Mouse (Mus musculus): ENCODE measurements around the gene Gm21974.
"Not testable (repeated sequence)": the region's sequence is repeated elsewhere in the genome, so short reads cannot be mapped to it uniquely, and the experiment has no call there.

Gene Gm21974

GRCm38 (mm10) chr7:127895442-127895841, at the start of gene Gm21974, which contains the start of gene Vkorc1:
TSS of gene Gm21974 (minus strand) at chr7:127895454.
TSS of gene Vkorc1 (minus strand) at chr7:127895617.
- peak; percentile 97 for DNase-seq (ENCODE audit: low read depth, low spot score)

DNA sequence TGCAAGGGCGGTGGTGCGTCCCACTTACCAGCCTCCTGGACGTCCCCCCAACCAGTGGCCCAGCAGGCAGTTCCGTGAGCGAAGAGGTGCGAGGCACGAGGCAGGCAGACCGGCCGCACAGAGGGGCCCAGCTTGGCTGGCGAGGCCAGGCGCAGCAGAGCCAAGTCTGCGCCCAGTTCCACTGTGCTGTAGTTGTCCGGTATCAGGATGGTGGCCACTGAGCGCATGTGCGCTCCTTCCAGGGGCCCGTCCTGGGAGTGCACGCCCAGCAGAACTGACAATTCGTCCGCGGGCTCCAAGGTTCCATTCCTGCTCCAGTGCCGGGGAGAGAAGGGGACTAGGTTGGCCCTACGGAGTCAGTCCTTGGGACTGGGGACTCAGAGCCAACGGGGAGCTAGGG, 49.4 kb upstream of the Gm21974 start:
- DNase-seq (ENCODE audit: low read depth, low spot score) = no peak

DNA sequence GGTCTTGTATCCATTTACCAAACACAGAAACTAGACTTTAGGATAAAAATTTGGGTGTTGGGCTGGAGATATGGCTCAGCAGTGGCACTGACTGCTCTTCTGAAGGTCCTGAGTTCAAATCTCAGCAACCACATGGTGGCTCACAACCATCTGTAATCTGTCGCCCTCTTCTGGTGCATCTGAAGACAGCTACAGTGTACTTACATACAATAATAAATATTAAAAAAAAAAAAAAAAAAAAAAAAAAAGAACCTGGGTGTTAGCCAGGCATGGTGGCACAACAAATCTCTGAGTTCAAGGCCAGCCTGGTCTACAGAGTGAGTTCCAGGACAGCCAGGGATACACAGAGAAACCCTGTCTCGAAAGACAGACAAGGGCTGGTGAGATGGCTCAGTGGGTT, 46.8 kb upstream of the Gm21974 start:
- not testable (repeated sequence) for DNase-seq (ENCODE audit: low read depth, low spot score)

- no peak for DNase-seq (ENCODE audit: low read depth, low spot score)
Observed at GRCm38 (mm10) chr7:127936216-127936884, 41.1 kb upstream of the Gm21974 start.

DNA sequence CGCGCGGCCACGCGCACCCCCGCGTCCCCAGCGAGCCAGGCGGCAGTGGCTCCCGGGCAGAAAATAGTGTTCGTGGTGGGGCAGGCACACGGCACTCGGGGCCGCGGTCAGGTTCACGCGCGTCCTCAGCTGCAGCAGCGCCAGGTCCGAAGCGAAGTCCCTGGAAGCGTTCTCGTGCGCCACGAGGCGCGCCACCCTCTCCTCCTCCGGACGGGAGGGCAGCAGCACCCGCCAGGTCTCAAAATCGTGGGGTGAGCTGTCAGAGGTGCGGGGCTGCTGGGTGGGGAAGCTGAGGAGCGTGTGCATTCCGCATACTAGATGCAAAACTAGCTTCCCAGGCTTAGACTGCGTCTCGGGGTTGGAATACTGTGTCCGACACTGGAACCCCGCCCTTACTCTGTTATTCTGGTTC, 40.5 kb upstream of the Gm21974 start:
- DNase-seq (ENCODE audit: low read depth, low spot score) = no peak

GRCm38 (mm10) chr7:127935028-127935722, 39.9 kb upstream of the Gm21974 start:
- peak; percentile 95 for DNase-seq (ENCODE audit: low read depth, low spot score)

DNA sequence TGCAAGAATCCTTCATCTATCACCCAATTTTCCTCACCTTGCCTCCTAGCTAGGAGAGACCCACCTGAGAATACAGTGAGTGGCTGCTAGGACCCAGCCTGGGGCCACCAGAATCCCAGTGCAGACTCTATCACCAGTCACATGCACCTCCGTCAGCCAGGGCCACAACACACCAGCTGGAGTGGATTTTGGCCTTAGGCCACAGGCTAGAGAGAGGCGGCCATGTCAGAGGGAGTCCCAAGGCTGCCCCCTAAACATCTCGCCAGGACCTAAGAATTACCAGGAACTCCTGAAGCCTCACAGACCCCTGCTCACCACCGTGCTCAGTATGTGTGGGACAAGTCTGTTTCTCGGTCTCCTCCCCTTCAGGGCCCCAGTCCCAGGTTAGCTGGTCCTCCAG, 38.8 kb upstream of the Gm21974 start:
- no peak for DNase-seq (ENCODE audit: low read depth, low spot score)

DNA sequence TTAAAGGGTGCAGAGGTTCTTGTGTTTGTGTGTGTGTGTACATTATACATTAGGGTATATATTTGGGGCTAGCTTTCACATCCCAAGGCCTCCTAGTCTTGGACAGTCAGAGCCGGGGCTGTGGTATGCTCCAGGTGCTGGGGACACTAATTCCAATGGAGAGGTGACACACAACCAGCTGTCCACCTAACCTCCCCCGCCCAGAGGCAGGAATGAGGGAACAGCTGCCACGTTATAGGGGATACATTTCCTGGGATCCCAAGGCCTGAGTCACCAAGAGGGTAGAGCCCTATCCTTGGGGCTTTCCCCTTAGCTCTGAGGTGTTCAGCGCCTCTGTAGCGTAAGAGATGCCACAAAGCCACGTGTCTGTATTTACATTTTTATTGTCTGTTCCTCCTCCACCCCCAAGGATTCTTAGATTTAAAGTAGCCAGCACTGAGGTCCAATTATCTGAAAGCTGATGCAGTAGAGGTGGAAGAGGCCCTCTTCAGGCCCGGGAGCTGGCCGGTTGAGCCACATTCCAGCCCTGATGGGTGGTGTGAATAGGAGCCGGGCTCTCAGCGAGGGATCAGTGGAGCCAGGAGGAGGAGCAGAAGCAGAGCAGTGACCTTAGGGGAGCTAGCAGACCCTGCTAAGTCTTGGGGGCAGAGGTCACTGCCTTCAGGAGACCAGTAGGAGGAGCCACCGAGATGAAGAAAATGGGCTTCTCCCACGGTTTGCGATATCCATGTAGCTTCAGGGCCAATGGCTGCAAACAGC, 37.2 kb upstream of the Gm21974 start:
- no peak for DNase-seq (ENCODE audit: low read depth, low spot score)

DNA sequence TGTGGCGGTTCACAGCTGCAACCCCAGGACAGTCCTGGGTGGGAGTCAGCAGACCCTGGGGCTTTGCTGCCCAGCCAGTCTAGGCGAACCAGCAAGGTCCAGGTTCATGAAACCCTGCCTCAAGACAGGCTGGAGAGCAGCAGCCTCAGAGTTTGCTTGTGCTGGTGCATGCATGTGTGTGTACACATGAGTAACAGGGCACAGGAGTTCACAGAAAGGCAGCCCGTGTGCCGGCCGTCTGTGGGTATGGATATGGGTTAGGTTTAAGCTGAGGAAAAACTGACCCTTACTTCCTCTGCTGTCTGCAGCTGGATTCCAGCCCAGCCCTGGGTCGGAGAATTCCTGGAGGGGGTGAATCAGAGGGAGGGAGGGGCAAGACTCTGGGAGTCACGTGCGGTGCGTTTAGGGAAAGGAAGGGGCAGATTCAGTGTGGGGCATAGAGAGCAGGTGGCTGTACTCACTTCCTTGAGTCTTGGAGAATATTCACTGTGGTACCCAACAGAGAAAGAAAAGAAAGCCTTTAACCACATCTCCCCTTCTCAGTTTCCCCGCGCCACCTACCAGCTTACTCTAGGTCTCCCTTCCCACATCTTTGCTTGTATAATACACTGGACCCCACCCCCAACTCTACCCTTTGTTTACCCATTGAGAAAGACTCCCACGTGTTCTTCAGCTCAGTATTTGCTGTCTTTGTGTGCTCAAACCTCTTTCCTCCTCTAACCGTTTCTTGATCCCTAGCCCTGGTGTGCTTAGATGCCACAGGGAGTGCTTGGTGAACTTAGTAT, 36.3 kb upstream of the Gm21974 start:
- no peak for DNase-seq (ENCODE audit: low read depth, low spot score)

DNA sequence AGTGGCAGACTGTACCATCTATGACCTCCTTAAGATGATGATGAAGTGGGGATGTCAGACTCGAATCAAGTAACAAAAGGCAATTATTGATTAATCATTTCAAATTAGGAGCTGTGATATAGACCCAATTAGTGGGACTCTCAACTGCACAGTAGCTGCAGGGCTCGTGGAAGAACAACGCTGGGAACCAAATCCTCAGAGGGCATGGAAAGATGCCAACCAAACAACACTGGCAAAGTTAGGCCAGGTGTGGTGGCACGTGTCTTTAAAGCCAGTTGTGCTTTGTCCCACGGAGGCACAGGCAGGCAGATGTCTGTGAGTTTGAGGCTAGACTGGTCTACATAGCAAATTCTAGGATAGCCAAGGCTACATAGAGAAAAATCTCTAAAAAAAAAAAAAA, 35.4 kb upstream of the Gm21974 start:
- no peak for DNase-seq (ENCODE audit: low read depth, low spot score)

- DNase-seq (ENCODE audit: low read depth, low spot score) = no peak
Observed at GRCm38 (mm10) chr7:127929923-127930322, 34.7 kb upstream of the Gm21974 start, which contains the start of gene Prss8. TSS of gene Prss8 (minus strand) at chr7:127930104.

DNA sequence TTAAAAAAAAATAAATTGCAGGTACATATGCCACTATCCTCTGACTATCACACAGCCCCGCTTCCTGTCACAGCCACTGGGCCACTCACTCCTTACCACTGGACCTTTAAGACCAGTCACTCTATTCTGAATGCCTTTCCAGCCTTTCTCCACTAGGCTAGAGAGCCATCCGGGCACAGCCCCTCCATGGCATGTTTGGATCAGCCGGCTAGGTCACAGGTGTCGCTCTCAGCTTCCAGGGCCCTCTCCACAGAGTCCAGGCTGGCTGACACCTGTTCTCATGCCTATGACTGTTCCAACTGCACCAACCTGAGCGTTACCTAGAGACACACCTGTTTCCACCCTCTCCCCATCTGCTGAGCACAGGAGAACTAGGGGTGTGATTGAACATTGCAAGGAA, 33.3 kb upstream of the Gm21974 start:
- DNase-seq (ENCODE audit: low read depth, low spot score) = no peak

DNA sequence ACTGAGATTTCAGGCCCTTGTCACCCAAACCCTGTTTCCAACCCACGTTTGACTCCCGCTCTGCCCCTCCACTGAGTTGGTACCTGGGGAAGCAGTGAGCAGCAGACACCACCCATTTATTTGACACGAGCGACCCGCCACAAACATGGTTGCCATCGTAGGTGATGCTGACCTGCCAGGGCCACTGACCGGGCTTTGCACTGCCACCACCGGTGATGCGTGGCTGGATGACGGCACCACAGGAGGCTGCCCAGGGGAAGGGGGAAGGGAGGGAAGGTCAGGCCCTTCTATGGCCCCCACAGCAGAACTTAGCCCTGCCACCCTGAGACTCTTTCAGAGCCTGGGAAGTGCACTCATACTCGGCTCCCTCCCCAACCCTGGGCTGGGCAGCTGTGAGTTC, 32.5 kb upstream of the Gm21974 start:
- DNase-seq (ENCODE audit: low read depth, low spot score) = no peak

DNA sequence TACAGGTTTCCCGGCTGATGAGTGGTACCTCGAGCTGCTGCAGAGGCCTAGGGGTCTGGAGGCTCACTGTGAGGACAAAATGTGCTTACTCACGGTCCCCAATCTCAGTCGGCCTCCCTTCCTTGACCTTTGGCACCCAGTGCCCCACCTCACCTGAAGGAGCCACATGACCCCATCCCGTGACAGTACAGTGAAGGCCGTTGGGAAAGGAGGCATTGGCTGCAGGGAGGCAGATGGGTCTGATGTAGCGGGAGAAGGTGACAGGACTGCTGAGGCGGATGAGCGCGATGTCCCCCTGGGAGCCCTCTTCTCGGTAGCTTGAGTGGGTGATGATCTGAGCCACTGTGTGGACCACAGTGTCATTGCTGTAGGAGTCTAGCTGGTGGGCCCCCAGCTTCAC, 31.6 kb upstream of the Gm21974 start:
- DNase-seq (ENCODE audit: low read depth, low spot score) = no peak

- DNase-seq (ENCODE audit: low read depth, low spot score) = no peak
Observed at GRCm38 (mm10) chr7:127926066-127926465, 30.8 kb upstream of the Gm21974 start.

DNA sequence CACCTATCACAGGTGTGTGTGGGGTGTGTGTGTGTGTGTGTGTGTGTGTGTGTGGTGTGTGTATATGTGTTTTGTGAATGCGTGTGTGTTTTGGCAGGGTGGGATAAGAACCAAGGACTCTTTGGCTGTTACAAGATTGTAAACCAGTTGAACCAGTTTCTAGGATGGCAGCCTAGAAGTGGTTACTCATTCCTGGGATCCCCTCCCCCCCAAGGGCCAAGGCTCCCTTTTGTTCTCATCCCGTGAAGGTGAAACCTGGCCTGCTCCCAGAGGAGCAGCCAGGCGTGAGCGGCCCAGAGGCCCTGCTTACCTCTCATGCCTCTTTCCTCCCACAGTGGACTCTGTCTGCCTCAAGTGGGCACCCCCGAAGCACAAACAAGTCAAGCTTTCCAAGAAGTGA, 30.0 kb upstream of the Gm21974 start:
- DNase-seq (ENCODE audit: low read depth, low spot score) = no peak

- DNase-seq (ENCODE audit: low read depth, low spot score) = no peak
Observed at GRCm38 (mm10) chr7:127923714-127924113, 28.5 kb upstream of the Gm21974 start.

DNA sequence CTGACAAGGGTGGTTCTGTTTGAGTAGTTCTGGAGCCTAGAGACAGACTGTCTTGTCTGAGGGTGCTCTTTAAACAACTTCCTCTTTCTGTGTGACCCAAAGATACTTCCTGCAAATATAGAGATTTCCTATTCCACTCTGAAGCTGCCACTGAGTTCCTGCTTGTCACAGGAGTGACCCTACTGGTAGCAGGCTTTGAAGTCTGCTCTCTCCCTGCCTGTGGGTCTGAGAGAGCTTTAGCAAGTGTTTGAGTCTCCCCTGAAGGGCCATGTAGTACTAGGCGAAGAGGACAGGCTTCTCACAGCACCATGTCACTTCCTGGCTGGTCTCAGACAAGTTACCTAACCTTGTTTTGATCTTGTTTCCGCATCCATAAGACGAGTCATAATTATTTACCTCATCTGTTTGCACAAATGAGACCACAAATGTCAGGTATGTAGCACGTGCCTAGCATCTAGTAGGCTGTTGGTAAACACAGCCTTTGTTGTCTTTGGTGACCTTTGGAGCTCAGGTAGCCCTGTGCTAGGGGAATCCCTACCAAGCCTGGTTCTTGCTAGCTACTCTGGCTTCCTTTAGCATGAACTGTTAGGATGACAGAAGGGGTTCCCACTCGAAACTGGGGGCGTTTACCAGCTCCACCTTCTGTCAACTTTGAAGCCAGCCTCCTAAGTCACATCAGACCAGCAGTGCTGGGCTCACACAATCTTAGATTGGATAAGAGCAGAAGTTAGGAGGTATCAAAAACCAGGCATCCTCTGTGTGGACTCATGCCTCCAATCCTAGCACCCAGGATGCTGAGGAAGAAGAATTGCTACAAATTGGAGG, 27.4 kb upstream of the Gm21974 start:
- DNase-seq (ENCODE audit: low read depth, low spot score) = peak; percentile 49

GRCm38 (mm10) chr7:127921516-127921915, 26.3 kb upstream of the Gm21974 start:
- no peak for DNase-seq (ENCODE audit: low read depth, low spot score)

DNA sequence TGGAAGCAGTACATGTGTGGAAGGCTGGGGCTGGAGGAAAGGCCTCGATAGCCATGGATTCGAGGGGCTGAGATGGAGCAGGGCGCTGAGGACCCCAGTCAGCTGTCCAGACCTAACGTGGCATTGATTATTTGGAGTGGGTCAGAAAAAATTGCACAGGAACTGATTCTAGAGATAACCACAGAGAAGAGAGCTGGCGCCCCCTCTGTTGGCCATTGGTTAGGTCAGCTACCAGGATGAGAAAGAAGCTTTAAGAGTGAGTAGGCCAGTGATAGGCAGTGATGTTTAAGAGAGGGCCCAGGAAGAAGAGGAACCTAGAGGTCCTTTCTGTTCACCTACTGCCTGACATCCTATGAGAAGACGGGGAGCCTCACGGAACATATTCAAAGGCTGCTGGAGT, 24.0 kb upstream of the Gm21974 start:
- no peak for DNase-seq (ENCODE audit: low read depth, low spot score)

DNA sequence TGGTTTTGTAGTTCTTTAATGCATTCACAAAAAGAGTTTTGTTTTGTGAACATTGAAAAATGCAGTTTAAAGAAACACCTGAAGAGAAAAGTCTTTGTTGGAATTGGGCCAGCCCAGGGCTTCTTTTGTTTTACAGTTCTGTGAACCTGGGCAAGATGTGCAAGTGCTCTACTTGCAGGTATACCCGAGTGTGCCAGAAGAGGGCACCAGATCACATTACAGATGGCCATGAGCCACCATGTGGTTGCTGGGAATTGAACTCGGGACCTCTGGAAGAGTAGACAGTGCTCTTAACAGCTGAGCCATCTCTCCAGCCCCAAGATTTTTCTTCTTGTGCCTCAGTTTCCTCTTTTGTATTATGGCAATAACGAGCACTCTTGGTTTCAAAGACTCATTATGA, 22.9 kb upstream of the Gm21974 start:
- no peak for DNase-seq (ENCODE audit: low read depth, low spot score)

Measured in telencephalon, adult 2 months (tissue).